Mouse (Mus musculus) adrenal gland, adult 18-20 months (tissue): ENCODE data around the gene Cep250. TPM values are rescaled to one million over a fixed set of nuclear protein-coding genes. Genes with fewer than 3 reads are reported as not detected.
A peak's percentile ranks its signal among the peaks of the same experiment; 100 is the strongest.

Source experiments
- DNase-seq, 2 experiments: peaks; one replicate each; pipeline ENCODE4 v3.0.0; 2021 to 2022; ENCODE audit warnings: low spot score in 2 of 2
- total RNA-seq, 2 experiments: library from RNA; stranded (reverse); gene quantifications; 1 replicate in 1 of 2; 2 replicates in 1 of 2; pipeline ENCODE4 v1.2.3; 2021

Gene Cep250
- total RNA-seq, 2 experiments from 2014 or later: 9.9 to 10.7 TPM

DNA sequence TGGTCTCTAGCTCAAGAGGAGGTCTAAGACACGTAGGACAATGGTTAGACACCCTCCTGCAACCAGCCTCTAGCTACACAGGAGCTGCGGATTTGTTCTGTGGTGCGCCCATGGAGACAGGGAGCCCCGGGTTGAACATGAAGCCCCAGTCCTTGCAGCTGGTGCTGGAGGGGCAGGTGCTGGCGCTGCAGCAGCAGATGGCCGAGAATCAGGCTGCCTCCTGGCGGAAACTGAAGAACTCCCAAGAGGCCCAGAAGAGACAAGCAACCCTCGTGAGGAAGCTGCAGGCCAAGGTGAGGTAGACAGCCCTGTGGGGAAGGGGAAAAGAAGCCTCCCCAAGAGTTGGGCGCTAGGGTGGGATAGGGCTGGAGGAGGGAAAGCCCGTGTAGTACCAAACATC, 5.6 kb downstream of the Cep250 start:
- no peak for DNase-seq

DNA sequence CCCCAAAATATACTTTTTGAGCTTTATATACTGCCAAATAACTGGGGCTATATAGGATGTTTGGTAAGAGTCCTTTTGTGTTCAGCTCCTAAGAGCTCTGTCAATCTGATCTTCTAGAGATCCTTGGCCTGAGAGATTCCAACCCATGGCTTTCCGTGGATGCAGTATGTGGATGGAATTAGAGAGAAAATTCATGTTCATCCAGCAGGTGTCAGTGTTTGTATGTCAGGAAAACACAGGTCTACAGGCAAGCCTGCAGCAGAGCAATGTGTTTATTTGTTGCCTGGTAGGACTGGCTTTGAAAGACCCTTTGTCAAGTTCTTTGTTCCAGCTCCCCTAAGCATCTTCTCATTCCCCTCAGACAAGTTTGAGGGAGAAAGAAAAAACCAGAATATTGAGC, 6.7 kb downstream of the Cep250 start:
- no peak for DNase-seq

DNA sequence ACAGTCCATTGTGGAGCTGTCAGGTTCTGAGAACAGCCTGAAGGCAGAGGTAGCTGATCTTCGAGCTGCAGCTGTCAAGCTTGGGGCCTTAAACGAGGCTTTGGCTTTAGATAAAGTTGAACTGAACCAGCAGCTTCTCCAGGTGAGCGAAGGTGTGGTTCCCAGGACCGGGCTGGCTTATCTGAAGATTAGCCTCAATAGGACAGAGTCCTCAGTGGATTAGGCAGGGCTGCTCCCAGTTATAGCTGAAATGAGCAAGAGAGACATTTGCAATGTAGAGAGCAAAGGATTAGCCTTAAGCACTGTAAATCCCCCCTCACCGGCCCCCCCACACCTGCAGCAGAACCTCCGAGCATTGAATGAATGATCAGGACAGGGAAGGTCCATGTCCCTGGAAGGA, 17.1 kb downstream of the Cep250 start:
- no peak for DNase-seq

DNA sequence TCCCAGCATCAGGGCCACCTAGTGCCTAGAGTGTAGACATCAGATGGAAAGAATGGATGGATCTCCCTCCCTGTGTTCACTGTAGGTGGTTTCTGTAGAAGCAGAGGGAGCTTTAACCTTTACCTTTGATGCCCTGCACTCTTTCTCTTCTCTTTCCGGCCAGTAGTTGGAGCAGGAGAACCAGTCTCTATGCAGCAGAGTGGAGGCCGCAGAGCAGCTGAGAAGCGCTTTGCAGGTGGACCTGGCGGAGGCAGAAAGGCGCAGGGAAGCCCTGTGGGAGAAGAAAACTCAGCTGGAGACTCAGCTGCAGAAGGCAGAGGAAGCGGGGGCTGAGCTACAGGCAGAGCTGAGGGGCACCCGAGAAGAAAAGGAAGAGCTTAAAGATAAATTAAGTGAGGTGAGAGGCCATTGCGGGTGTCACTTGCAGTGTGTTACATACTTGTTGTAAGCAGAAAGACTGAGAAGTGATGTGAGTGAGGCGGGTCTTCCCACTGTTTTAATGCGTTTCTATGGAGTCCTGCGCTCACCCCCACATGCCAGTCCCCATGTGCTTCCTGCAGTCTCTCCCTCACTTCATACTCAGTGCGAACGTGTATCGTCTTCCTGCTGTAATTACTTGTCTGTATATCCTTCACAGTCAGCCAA, 18.0 kb downstream of the Cep250 start:
- DNase-seq: no peak

DNA sequence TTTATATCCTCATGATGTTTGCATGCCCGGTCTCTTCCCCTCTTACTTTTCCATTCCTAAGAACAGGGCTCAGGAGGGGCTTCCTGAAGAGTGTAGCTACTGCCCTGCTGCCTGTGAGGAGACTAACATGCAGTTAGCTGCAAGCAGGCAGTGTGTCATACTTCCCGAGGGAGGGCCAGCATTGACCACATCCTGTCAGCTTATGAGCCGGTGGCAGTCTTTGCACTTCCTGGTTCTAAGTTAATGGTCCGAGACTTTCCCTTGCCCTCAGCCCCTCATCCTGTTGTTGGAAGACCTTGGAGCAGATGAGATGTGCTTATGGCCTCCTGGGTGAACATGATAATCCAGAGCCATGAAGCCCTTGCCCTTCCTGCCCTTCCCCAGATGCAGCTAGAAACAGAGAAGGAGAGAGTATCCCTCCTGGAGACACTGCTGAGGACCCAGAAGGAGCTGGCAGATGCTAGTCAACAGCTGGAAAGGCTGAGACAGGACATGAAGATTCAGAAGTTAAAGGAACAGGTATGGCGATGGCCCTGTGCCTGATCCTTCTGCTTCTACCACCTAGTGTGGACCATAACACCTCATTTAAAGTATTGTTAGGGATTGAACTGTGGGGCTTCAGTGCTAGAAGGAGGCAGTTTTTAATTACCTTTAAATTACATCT, 23.2 kb downstream of the Cep250 start:
- DNase-seq: no peak

DNA sequence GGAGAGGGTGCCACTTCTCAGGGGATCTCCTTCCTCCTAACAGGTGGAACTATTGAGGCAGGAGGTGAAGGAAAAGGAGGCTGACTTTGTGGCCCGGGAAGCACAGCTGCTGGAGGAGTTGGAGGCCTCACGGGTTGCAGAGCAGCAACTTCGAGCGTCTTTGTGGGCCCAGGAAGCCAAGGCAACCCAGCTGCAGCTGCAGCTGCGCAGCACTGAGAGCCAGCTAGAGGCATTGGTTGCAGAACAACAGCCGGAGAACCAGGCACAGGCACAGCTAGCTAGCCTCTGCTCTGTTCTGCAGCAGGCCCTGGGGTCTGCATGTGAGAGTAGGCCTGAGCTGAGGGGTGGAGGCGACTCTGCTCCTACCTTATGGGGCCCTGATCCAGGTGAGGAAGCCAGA, 29.5 kb downstream of the Cep250 start:
- DNase-seq: no peak

DNA sequence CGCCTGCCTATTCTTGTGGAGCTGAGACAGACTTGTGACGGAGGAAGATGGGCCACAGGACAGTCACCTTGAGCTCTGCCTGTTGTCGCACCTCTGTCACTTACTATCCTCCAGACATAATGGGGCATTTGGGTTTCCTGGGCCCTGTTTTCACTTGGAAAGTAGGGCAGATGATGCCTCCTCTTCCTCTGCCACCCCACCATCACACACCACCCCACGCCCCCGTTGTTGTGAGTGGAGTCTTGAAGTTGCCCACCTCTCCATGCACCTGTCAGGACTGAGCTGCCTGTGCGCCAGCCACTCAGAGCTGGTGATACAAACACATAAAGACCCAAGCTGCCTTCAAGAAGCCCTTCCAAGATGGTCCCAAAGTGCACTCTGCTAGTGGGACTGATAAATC, 30.9 kb downstream of the Cep250 start:
- no peak for DNase-seq

DNA sequence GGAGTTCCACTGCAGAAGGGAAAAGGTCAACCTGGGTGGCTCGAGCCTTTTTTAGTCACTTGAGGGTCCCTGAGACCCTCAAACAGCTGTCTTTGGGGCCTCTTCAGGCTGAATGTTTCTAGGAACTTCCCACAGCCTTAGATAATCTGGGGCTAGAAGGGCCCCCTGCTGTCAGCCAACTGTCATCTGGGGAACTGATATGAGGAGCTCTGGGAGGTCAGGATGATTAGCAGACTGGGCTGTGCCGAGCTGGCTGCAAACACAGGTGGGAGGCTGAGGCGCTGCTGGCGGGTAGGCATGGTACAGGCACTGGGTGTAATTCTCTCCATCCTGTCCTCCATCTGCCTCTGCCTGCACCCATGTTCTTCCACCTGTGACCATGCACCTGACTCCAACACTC, 32.8 kb downstream of the Cep250 start:
- DNase-seq: no peak

DNA sequence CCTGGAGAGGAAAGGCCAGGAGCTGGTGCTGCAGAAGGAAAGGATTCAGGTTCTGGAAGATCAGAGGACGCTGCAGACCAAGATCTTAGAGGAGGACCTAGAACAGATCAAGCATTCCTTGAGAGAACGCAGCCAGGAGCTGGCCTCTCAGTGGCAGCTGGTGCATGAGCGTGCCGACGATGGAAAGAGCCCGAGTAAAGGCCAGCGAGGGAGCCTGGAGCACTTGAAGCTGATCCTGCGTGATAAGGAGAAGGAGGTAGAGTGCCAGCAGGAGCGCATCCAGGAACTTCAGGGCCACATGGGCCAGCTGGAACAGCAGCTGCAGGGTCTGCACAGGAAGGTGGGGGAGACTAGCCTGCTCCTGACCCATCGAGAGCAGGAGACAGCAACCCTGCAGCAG, 34.9 kb downstream of the Cep250 start:
- DNase-seq: no peak

DNA sequence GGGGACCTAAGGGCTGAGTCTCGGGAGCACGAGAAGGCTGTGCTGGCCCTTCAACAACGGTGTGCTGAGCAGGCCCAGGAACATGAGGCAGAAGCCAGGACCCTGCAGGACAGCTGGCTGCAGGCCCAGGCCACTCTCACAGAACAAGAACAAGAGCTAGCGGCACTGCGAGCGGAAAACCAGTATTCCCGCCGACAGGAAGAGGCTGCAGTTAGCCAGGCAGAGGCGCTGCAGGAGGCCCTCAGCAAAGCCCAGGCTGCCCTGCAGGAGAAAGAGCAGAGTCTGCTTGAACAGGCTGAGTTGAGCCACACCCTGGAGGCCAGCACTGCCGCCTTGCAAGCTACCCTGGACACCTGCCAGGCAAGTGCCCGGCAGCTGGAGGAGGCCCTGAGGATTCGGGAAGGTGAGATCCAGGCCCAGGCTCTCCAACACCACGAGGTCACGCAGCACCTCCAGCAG, 35.6 kb downstream of the Cep250 start:
- DNase-seq: no peak

DNA sequence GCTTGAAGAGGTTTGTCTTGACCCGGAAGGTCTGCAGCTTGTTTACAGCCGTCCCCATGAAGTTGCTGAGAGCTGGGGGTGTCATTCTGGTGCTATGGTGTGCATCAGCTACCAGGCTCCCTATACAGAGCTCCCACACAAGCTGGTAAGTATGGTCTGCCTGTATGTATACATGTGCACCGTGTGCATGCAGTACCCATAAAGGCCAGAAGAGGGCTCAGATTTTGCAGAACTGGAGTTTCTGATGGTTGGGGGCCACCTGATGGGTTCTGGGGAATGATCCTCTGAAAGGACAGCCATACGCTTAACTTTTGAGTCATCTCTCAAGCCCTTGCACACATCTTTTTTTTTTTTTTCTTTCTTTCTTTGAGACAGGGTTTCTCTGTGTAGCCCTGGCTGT, 49.1 kb downstream of the Cep250 start:
- DNase-seq: no peak

DNA sequence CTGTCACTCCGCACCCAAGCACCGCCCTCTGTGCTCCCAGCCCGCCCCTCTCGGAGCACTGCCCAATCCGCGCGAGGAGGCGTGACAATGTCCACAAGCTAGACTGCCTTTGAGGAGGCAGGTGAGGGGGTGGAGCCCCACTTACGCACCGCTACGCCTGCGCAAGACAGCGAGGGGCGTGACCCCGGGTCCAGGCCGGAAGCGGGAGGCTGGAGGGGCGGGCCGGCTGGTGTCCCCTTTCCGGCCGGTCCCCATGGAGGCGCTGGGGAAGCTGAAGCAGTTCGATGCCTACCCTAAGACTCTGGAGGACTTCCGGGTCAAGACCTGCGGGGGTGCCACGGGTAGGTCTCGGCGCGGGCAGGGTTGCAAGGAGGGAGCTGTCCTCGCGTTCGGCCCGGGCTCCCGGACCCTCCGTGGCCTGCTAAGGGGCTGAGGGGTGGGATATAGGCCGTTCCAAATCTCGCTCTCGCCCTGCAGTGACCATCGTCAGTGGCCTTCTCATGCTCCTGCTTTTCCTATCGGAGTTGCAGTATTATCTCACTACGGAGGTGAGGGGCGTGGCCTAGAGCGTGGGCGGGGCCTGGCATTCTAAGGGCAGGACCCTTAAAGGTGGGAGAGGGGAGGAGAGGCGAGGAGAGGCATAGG, 51.8 kb downstream of the Cep250 start, which contains the start of the genes 6430550D23Rik and Ergic3:
Gene 6430550D23Rik, minus strand, starts transcription at position 90 of the 645 bp plus-strand sequence.
Gene Ergic3, plus strand, starts transcription at position 158 of the 645 bp plus-strand sequence.
- peak; percentile 95 to 96 for DNase-seq

DNA sequence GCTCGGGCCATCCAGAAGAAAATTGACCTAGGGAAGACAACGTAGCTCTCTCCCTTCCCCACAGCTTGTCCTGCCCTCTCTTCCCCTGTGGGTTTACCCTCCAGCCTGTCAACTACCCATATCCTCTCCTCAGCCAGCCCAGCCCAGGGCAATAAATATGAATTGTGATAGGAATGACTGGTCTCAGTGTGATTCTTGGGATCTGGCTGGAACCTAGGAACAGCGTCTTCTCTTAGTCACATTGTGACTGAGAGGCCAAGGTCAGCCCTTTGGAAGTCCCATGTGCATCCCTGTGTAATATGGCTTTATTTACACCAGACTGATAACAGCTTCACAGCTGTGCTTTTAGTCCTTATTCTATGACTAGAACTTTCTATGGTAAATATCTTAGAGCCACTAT, 61.8 kb downstream of the Cep250 start:
- no peak for DNase-seq

DNA sequence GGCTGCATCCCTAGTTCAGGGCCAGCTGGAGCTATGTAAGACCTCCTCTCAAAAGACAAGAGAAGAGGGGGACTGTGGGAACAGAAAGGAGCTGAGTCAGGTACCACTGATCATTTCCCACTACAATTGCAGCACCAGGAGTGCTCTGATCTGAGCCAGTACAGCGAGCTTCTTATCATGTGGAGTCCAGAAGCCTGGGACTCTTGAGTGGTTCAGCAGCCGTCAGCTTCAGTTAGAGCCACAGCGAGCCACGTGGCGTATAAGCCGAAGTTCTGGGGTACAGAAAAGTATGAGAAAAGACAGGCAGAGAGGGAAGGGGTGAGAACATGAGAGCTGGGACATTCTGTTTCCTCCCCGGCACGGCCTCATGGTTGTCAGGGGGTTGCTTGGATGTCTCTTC, 65.0 kb downstream of the Cep250 start:
- DNase-seq: no peak

DNA sequence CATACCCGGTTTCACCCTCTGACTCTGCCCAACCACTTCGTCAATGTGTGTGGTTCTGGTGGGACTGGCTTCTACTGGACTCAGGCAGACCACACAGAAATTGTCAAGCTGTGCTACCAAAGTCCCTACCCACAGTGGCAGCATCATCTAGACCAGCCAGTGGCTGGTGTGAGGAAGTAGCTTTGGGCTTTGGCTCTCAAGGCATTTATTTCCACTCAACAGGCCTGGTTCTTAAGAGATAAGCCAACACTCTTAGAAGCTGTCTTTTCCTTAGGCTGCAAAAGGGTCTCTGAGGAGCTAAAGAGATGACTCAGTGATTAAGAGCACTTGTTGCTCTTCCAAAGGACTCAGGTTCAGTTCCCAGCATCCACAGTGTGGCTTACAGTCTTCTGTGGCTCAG, 65.5 kb downstream of the Cep250 start:
- DNase-seq: no peak

DNA sequence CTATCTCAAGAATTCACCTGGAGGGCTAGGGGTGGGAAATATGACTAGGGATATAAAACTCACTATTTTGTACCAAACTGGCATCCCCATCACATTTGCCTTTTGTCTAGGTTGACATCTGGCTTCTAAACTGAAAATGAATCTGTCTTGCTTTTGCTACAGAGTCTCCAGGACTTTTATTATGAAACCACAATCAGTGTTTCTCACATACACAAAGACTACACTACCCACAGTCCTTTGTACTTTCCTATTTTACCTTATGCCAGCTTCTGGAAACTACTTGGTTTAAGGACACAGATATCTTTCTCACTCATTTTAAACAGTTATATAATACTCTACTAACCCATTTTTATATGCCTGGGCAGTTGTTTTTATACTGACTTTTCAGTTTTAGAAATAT, 69.2 kb downstream of the Cep250 start:
- no peak for DNase-seq

DNA sequence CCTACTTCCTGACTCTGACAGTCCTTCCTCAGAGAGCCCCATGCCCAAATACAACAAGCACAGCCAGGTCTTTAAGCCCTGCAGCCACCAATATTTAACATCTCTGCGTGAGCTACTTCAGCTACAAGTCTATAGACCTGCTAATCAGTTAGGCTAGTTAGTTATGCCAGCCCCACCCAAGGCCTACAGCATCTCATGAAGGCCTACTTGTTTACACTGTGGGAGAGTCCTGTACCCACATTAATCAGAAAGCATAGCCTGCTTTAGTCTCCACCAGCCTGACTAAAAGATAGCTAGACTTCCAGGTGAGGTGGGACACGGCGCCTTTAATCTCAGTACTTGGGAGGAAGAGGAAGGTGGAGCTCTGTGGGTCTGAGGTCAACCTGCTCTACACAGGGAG, 83.1 kb downstream of the Cep250 start:
- no peak for DNase-seq

DNA sequence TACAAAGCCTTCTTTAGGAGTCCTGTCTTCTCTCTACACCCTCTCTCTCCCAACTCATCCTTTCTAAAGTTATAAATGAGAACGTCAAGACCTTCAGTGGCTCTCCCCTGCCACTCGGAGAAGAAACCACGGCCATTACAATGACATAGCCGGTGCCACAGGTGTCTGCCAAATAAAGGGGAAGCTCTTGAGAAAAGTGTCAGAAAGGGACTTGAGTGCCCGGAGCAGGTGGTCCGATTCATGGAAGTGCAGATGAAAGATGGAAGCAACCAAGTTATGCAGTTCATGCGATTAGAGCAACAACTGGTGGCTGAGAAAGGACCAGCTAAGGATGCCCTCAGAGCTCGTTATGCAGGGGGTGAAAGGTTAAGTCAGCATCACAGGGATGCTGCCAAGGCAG, 86.6 kb downstream of the Cep250 start:
- no peak for DNase-seq

DNA sequence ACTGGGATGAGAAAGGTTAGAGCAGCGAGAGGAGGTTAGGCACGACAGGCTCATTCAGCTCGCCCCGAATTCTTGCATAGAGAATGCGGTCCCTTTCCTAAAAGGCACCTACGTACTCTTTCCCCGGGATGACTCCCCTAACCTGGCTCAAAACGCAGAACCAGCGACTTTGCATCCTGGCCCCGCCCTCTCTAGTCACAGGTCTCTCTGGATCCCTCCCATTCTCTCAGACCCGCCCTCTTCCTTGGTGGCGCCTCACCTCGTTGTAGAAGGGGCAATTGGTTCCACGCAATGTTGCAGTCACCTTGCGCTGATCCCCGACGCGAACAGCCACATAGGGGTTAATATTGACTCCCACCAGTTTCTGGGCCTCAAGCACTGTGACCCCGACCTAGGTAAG, 91.7 kb downstream of the Cep250 start:
- DNase-seq: no peak
